Mouse (Mus musculus) lung, postnatal 0 days (tissue): ENCODE measurements around the gene Tenm3.

Source experiments
- CTCF ChIP-seq: IDR thresholded peaks from 2 replicates; pipeline ENCODE4 v1.5.1; 2016; ENCODE audit warnings: antibody characterized with exemption, mild to moderate bottlenecking
- EP300 ChIP-seq: IDR thresholded peaks from 2 replicates; pipeline ENCODE4 v1.6.1; 2016; ENCODE audit warnings: antibody characterized with exemption, mild to moderate bottlenecking, control low read depth

DNA sequence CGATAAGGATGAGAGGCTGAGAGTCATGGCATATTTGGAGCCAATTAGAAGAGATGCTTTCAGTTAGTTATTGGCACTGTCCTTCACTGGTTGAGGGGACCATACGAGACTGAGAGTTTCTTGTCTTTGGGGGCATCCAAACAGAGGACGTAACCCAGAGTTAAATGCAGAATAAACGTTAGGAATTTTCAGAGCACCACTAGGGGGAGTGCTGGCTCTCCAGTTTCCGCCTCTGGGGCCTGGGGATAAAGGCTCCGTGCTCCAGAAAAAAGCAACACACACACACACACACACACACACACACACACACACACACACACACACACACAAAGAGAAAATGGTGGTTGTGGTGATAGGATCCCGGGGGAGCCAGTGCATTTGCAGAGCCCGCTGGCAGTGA is 636.8 kb downstream of the Tenm3 start:
- TF ChIP-seq EP300 (no peak), CTCF (peak; percentile 21; the same call in 1 of the 2 replicates)
